Mouse (Mus musculus) brown adipose tissue, adult 24 weeks (tissue): ENCODE measurements around the gene Cyfip1. TPM values are rescaled to one million over a fixed set of nuclear protein-coding genes. Genes with fewer than 3 reads are reported as not detected.
A peak's percentile ranks its signal among the peaks of the same experiment; 100 is the strongest.

Experiments used
- H3K27ac ChIP-seq: fragments of 200-500 bp; replicated peaks from 2 replicates; pipeline ENCODE4 v1.5.1; 2012; ENCODE audit warnings: low read depth, mild to moderate bottlenecking, low read length
- H3K4me1 ChIP-seq: fragments of 200-500 bp; 2 replicates; pipeline ENCODE4 v1.6.1; 2012; ENCODE audit warnings: low read length, mixed read lengths; ENCODE audit not compliant: control insufficient read depth, insufficient read depth, insufficient read length
- H3K4me3 ChIP-seq: fragments of 200-500 bp; 2 replicates; pipeline ENCODE4 v1.5.1; 2012; ENCODE audit warnings: low read depth, mild to moderate bottlenecking, low read length, moderate library complexity; ENCODE audit not compliant: insufficient read depth
- polyA plus RNA-seq: library from polyadenylated mRNA; stranded (reverse); fragments of >200 nt; gene quantifications from 2 replicates; pipeline ENCODE4 v1.2.4, GENCODE M21; 2012; ENCODE audit not compliant: missing spikeins, insufficient read depth, insufficient read length

The Cyfip1 gene
- polyA plus RNA-seq, 1 experiment: 28.6 TPM

- Histone ChIP-seq H3K4me1 (no peaks in the 10 kb centered on the region; the same call in 1 of the 2 replicates), H3K4me3 (no peak overlapping the region), H3K27ac (no peak overlapping the region)
Measured at GRCm38 (mm10) chr7:55957916-55958315, 116.4 kb downstream of the Cyfip1 start.

- H3K4me3 ChIP-seq: no peak overlapping the region
- no peak overlapping the region for H3K27ac ChIP-seq
- peaks cover 3% of the 10 kb centered on the region; the same call in 1 of the 2 replicates for H3K4me1 ChIP-seq
Measured at GRCm38 (mm10) chr7:55959801-55960200, 118.3 kb downstream of the Cyfip1 start.

GRCm38 (mm10) chr7:55960506-55960905 is 119.0 kb downstream of the Cyfip1 start:
- H3K4me3 ChIP-seq: no peak overlapping the region
- H3K4me1 ChIP-seq: peaks cover 3% of the 10 kb centered on the region; the same call in 1 of the 2 replicates
- H3K27ac ChIP-seq: no peak overlapping the region

GRCm38 (mm10) chr7:55962004-55962908 is 120.7 kb downstream of the Cyfip1 start, which contains the start of gene Nipa2:
TSS of gene Nipa2 (minus strand) at chr7:55962476.
- peak within 1 kb of the TSS; percentile 91 for H3K27ac ChIP-seq
- peak within 1 kb of the TSS; percentile 97 for H3K4me3 ChIP-seq
- peaks cover 3% of the 10 kb centered on the region; the same call in 1 of the 2 replicates for H3K4me1 ChIP-seq

GRCm38 (mm10) chr7:55966866-55967460 is 125.4 kb downstream of the Cyfip1 start:
- H3K4me3 ChIP-seq: no peak overlapping the region
- H3K27ac ChIP-seq: no peak overlapping the region
- H3K4me1 ChIP-seq: peaks cover 3% of the 10 kb centered on the region; the same call in 1 of the 2 replicates

GRCm38 (mm10) chr7:55968258-55968901 is 126.8 kb downstream of the Cyfip1 start:
- H3K27ac ChIP-seq: peak overlapping the region; percentile 45
- H3K4me1 ChIP-seq: no peaks in the 10 kb centered on the region
- H3K4me3 ChIP-seq: peak overlapping the region; percentile 58

GRCm38 (mm10) chr7:55969415-55969814 is 127.9 kb downstream of the Cyfip1 start:
- no peak overlapping the region for H3K4me3 ChIP-seq
- H3K4me1 ChIP-seq: no peaks in the 10 kb centered on the region
- H3K27ac ChIP-seq: 0 out of 2 replicates have a peak overlapping the region, but pooled peaks have one; percentile 43

GRCm38 (mm10) chr7:55974429-55974828 is 132.9 kb downstream of the Cyfip1 start:
- Histone ChIP-seq H3K4me1 (no peaks in the 10 kb centered on the region), H3K27ac (no peak overlapping the region), H3K4me3 (no peak overlapping the region)

GRCm38 (mm10) chr7:55981511-55981910 is 140.0 kb downstream of the Cyfip1 start:
- Histone ChIP-seq H3K4me3 (no peak overlapping the region), H3K4me1 (no peaks in the 10 kb centered on the region)

More at GRCm38 (mm10) chr7:55981511-55981910, 140.0 kb downstream of the Cyfip1 start:
- no peak overlapping the region for H3K27ac ChIP-seq

Other genes with a start within 250 kb of the Cyfip1 start
- 1.4 TPM in 1 of 2 replicates, not detected in the other for gene Siglech, start 73.6 kb upstream of the Cyfip1 start, polyA plus RNA-seq
- gene Tubgcp5, start 47.6 kb upstream of the Cyfip1 start, polyA plus RNA-seq: 4.0 and 8.8 TPM in 2 replicates
- gene Nipa2, start 120.7 kb downstream of the Cyfip1 start, polyA plus RNA-seq: 19.3 and 20.0 TPM in 2 replicates
- 3.6 and 5.5 TPM in 2 replicates for gene Nipa1, start 178.2 kb downstream of the Cyfip1 start, polyA plus RNA-seq
- 13.0 and 21.0 TPM in 2 replicates for gene Herc2, start 208.5 kb downstream of the Cyfip1 start, polyA plus RNA-seq